Mouse (Mus musculus) cortical plate, adult 2 months (tissue): ENCODE measurements around the gene Mpv17l. TPM values are rescaled to one million over a fixed set of nuclear protein-coding genes. Genes with fewer than 3 reads are reported as not detected.

Experiments
- H3K27ac ChIP-seq: fragments of 200-500 bp; 2 replicates; pipeline ENCODE4 v1.5.1; 2012; ENCODE audit warnings: low read length, control low read depth, inconsistent platforms; ENCODE audit not compliant: insufficient read depth
- H3K4me1 ChIP-seq: fragments of 200-500 bp; 2 replicates; pipeline ENCODE4 v1.6.1; 2011; ENCODE audit warnings: low read length; ENCODE audit not compliant: control insufficient read depth, insufficient read depth
- H3K4me3 ChIP-seq: fragments of 200-500 bp; 2 replicates; pipeline ENCODE4 v1.5.1; 2011; ENCODE audit warnings: mild to moderate bottlenecking, low read length, control low read depth; ENCODE audit not compliant: insufficient read depth
- CTCF ChIP-seq: fragments of 200-500 bp; IDR thresholded peaks from 2 replicates; pipeline ENCODE4 v1.5.1; 2011; ENCODE audit warnings: mild to moderate bottlenecking, control low read depth, low read length; ENCODE audit not compliant: insufficient read depth; ENCODE audit errors: extremely low read depth
- POLR2A ChIP-seq: fragments of 200-500 bp; IDR thresholded peaks from 2 replicates; pipeline ENCODE4 v1.6.1; 2011; ENCODE audit warnings: mild to moderate bottlenecking, low read length, control low read depth; ENCODE audit not compliant: insufficient read depth; ENCODE audit errors: extremely low read depth
- polyA plus RNA-seq: library from polyadenylated mRNA; depleted of rRNA; stranded (reverse); fragments of >200 nt; gene quantifications from 2 replicates; pipeline ENCODE4 v1.2.3, GENCODE M21; 2012; rRNA removed

Mpv17l gene
- polyA plus RNA-seq, 1 experiment: 53.9 TPM

DNA sequence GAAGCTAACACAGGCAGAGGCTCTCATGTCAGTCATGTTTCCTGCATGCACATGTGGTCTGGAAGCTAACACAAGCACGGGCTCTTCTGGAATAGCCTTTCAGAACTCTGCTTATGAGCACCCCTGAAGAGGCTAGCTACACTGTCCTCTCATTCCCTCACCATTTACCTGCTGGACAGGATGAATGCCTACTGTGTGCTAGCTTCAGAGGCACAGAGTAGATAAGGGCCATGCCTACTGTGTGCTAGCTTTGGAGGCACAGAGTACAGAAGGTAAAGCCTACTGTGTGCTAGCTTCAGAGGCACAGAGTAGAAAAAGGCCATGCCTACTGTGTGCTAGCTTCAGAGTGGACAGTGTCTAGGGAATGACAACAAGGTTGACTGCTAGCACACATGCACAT is 91.5 kb downstream of the Mpv17l start:
- Histone ChIP-seq H3K4me1 (no peaks in the 10 kb centered on the region; the same call in none of the 2 replicates), H3K4me3 (no peak overlapping the region), H3K27ac (no peak overlapping the region)
- no peak for TF ChIP-seq CTCF
- no peak for TF ChIP-seq POLR2A

Other genes with a start within 250 kb of the Mpv17l start
- gene Parn, start 235.0 kb upstream of the Mpv17l start, polyA plus RNA-seq: 24.3 and 25.3 TPM in 2 replicates
- 35.7 and 37.5 TPM in 2 replicates for gene Bfar, start 231.3 kb upstream of the Mpv17l start, polyA plus RNA-seq
- 1.1 and 2.3 TPM in 2 replicates for gene 3110001I22Rik, start 231.2 kb upstream of the Mpv17l start, polyA plus RNA-seq
- gene Pla2g10, start 172.2 kb upstream of the Mpv17l start, polyA plus RNA-seq: not detected in 2 replicates
- 30.0 and 30.3 TPM in 2 replicates for gene Rrn3, start 122.5 kb upstream of the Mpv17l start, polyA plus RNA-seq
- gene Ntan1, start 84.3 kb upstream of the Mpv17l start, polyA plus RNA-seq: 121 TPM in 2 replicates
- gene Pdxdc1, start within 50 bp of the Mpv17l start, polyA plus RNA-seq: 75.3 and 78.4 TPM in 2 replicates
- gene 2900011O08Rik, start 83.4 kb downstream of the Mpv17l start, polyA plus RNA-seq: 258 and 260 TPM in 2 replicates
- gene Ifitm7, start 83.7 kb downstream of the Mpv17l start, polyA plus RNA-seq: 2.0 TPM in 2 replicates